Mouse (Mus musculus) lung, postnatal 25 days (tissue): ENCODE measurements at regions not wholly inside any gene's neighbourhood (a gene's known extent, or its start where the extent isn't known, plus 50 kb on each side); places are given as distances from the start of the nearest gene placed in this dataset.

Source experiments
- DNase-seq: peaks from one replicate; pipeline ENCODE4 v3.0.0; 2022; ENCODE audit warnings: low spot score

DNA sequence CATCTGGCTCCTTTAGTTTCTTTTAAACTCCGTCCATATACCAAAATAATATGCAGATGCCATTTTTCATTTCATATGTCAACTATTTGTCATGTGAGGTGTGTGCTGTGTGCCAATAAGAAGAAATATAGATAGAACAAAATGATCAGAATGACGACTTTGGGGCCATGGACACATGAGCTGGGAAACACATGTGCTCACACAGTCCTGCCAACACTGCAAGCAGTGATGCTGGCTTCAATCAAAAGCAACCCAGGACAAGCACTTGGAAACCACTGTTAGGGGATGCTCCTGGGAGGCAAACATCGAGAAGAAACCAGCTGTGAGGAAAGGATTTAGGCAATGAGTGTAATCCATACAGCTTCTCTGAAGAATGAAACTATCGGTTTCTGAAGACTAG is 731.4 kb downstream of the Basp1 start:
- DNase-seq, result no peak

- no peak for DNase-seq
These were observed 764.6 kb downstream of the Basp1 start for GRCm38 (mm10) chr15:24648938-24649337.

GRCm38 (mm10) chr15:24635620-24636019 is 777.9 kb downstream of the Basp1 start:
- no peak for DNase-seq

GRCm38 (mm10) chr15:24596242-24596641 is 817.3 kb downstream of the Basp1 start:
- DNase-seq, result peak; percentile 2

- DNase-seq, result peak; percentile 14
These were observed 824.6 kb downstream of the Basp1 start for GRCm38 (mm10) chr15:24588943-24589342.

DNA sequence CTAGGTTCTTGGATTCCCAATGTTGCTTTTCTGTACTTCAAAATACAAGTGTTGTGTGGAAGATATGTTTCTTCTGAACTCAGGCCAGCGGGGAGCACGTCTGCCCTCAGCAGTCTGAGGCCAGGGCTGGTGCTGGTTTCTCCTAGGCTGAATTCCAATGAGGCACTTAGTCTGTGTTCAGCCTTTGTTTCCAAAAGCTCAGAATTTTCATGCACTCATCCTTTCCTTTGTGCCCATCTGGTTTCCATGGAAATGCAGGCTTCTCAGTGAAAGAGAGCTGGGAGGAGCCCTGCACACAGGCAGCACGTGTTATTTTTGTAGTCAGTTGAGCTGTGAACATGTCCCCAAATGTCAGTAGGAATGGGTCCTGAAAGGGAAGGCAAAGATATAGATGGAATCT is 846.6 kb downstream of the Basp1 start:
- DNase-seq, result no peak

DNA sequence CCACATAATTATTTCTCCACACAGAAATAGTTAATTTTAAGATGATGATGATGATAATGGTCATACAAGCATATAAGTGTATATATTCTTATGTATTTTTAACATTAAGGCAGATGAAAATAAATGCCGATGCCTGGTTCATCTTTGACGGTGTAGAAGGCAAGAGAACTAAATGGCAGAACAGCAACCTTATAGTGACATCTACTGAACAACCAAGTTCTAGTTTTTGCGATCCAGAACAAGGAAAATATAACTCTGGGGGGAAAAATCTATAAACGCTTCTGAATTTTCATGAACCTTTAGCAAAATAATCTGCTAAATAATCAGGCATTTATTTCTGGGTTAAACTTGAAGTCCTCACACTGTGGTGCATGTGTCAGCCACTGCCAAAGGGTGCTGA is 856.8 kb downstream of the Basp1 start:
- DNase-seq, result no peak

DNA sequence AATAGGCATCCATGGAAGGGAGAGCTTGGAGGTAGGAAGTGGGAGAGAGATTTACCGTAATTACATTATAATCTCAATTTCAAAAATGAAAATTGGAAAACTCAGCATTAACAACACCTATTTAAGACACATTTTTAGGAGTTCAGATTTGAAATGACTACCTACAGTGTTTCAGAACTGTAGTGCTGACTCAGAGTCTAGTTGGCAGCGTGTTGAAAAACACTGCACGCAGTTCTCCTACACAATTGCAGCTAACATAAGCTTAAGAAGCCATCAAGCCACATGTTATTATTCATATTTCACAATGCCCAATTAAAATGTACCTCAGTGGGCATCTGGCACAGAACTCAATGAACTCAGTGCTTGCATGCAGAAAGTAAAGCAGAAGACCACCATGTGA is 863.5 kb downstream of the Basp1 start:
- DNase-seq, result no peak

GRCm38 (mm10) chr15:24530065-24530464 is 883.5 kb downstream of the Basp1 start:
- no peak for DNase-seq

DNA sequence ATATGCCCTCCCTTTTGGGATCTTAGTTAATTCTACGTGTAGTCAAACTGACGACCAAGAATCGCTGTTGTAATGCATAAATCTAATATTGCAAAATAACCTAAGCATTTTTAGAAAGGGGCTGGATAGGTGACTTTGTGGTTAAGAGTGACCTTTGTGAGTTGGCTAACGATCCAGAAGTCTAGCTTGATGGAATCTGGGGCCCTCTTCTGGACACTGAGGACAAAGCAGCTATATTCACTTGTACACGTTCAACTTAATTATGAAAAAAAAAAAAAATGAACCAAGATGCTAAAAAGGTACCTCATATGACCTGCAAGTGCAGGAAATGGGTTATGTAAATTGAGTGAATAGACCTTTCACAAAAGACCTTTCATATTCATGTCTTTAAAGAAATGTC is 886.2 kb downstream of the Basp1 start:
- no peak for DNase-seq

- no peak for DNase-seq
These were observed 899.6 kb downstream of the Basp1 start for GRCm38 (mm10) chr15:24513926-24514325.

DNA sequence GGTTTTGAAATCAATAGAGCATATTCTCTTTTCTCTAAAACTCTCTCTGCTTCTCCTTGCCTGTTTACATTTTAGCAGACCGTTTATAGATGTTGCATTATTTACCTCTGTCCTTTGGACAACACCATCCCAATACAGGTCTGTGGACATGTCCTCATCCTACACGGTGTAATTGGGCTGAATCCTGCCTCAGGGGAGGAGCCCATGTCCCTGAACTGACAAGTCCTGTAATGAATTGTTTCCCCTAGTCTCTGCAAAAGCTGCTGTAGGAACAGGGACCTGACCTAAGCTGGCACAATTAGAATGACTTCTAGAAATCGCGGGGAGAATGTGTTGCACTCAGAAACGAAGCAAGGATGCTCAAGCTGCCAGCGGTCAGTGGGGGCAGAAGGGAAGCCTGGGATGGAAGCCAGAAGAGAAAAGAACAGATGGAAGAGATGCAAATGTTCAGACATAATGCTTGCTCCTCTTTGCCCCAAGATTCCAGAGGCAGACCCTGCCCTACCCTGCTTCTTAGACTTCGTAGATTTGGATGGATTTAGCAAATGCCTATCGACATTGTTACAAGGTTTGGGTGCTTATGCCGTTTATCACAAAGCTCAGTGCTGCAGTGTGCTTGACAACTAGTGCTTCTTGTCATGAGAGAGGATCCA is 911.5 kb downstream of the Basp1 start:
- DNase-seq, result no peak

DNA sequence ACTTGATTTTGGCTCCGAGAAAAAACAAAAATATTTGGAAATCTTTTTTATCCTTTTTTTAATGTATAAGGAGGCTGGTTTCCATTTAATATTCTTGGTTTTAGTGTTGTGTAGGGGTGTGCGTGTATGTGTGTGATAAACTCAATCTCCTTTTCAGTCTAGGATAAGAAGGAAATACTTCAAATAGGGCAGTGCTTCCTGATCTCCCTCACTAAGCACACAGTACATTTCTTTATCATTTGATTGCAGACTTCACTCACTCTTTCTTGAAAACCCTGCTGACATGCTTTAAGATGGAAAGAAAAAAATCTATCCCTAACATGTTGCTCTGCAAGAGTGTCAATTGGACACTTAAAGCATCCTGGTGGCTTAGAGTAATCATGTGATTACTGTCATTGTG is 927.3 kb downstream of the Basp1 start:
- DNase-seq, result no peak

GRCm38 (mm10) chr15:24468239-24468638 is 945.3 kb downstream of the Basp1 start:
- DNase-seq, result no peak

- DNase-seq, result no peak
These were observed 955.8 kb downstream of the Basp1 start for GRCm38 (mm10) chr15:24457726-24458125.

- no peak for DNase-seq
These were observed 980.5 kb downstream of the Basp1 start for GRCm38 (mm10) chr15:24433083-24433482.

DNA sequence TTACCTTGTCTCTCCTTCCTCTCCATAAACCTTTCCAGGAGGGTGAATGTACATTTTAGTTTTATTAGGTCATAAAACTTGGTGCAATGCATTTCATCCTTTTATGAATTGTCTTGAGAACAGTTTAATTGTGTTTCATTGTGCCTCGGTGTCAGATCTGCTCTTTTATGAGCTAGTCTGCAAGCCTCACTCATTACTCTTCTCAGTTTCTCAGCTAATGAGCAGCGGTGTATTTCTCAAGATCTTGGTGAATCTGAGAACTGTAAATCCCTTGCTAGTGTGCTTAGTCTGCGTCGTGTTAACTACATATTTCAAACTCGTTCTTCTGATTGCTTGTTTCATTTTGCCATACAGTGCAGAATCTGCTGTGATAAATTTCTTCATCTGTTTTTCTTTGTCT is 984.4 kb downstream of the Basp1 start:
- DNase-seq, result no peak

DNA sequence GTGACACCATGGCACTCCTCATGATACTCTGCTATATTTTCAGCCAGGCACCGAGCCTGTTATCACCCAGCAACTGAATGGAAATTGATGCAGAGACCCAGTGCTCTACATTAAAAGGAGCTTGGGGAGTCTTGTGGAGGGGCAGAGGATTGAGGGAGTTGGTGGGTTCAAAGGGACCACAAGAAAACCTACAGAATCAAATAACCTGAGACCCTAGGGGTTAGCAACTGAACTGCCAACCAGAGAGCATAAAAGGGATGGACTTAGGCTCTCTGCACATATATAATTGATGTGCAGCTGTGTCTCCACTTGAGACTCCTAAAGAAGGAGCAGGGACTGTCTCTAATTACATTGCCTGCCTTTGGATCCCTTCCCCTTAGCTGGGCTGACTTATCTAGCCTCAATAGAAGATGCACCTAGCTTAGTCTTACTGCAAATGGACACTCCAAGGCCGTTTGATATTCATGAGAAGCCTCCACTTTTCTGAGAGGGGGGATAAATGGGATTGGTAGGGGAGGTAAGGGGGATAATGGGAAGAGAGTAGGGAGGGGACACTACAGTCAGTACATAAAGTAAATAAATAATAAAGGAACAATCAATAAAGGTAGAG is 991.1 kb downstream of the Basp1 start:
- DNase-seq, result no peak

GRCm38 (mm10) chr15:24419736-24420135 is 993.8 kb downstream of the Basp1 start:
- DNase-seq, result no peak

- no peak for DNase-seq
These were observed 994.4 kb downstream of the Basp1 start for GRCm38 (mm10) chr15:24419186-24419585.

- no peak for DNase-seq
These were observed 1005.9 kb downstream of the Basp1 start for GRCm38 (mm10) chr15:24407691-24408090.

DNA sequence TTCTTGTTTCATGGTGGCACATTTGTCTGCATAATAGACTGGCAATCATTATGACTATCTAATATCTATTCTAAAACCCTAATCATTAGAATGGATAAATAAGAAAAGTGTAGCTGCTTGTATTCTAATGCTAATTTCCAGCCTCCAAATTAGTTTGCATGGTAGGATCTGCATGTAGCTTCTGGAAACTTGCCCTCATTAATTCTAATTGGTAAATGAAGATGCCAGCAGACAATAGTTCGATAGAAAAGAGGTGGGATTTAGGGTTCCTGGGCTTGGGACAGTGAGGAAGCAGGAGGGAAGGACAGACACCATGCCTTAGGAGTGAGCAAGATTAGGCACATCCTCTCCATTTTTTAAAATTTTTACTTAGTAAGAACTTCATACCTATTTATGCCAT is 1008.3 kb downstream of the Basp1 start:
- DNase-seq, result no peak

DNA sequence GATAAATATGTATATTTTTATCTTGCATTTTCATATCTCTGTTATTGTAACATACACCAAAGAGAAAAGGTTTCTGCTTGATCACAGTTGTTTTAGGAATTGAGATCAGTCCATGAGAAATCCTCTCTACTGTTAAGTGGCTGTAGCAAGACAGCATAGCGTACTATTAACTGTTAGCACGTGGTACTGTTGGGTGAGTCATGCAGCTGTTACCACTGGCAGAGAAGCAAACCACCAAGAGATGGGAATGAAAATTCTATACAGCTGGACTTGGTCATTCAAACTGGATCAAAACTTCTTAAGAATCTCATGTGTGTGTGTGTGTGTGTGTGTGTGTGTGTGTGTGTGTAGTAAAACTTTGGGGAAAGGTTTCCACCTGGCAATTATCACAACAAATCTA is 1013.5 kb downstream of the Basp1 start:
- no peak for DNase-seq

GRCm38 (mm10) chr15:24358398-24358797 is 1055.2 kb downstream of the Basp1 start:
- DNase-seq, result no peak
